Mouse (Mus musculus): Measurements from ENCODE around the gene Myl7.

GRCm38 (mm10) chr11:5855902-5856301, 42.7 kb downstream of the Myl7 start:
- no peak for TF ChIP-seq CTCF (IDR thresholded peaks at IDR 0.05; ENCODE audit: borderline replicate concordance, extremely low read depth, insufficient read depth, insufficient read length)
- TF ChIP-seq POLR2A (IDR thresholded peaks at IDR 0.05; ENCODE audit: borderline replicate concordance, extremely low read depth, insufficient read depth, insufficient read length, poor library complexity, severe bottlenecking), result no peak
